Mouse (Mus musculus) C2C12 (cell line): Measurements from ENCODE around the gene Olfr1357. TPM values are rescaled to one million over a fixed set of nuclear protein-coding genes. Genes with fewer than 3 reads are reported as not detected.

Experiments used
- H3K27me3 ChIP-seq: one replicate; pipeline ENCODE4 v1.6.1; 2011; ENCODE audit not compliant: control insufficient read depth, insufficient read depth, insufficient read length
- H3K36me3 ChIP-seq: one replicate; pipeline ENCODE4 v1.6.1; 2011; ENCODE audit not compliant: control insufficient read depth, insufficient read depth
- H3K4me3 ChIP-seq: one replicate; pipeline ENCODE4 v1.5.1; 2011; ENCODE audit warnings: mild to moderate bottlenecking, control low read depth; ENCODE audit not compliant: poor library complexity, insufficient read depth, severe bottlenecking
- H3K79me2 ChIP-seq: one replicate; pipeline ENCODE4 v1.6.1; 2011; ENCODE audit not compliant: control insufficient read depth, insufficient read depth
- H3K79me3 ChIP-seq: one replicate; pipeline ENCODE4 v1.6.1; 2011; ENCODE audit warnings: low read depth, control low read depth
- H3ac ChIP-seq: one replicate; pipeline ENCODE3; 2011; ENCODE audit warnings: low read depth; ENCODE audit not compliant: control insufficient read depth, insufficient read length
- CEBPB ChIP-seq: IDR thresholded peaks from one replicate; pipeline ENCODE4 v1.6.1; 2011; ENCODE audit warnings: low read depth, mild to moderate bottlenecking, control low read depth, moderate library complexity
- CTCF ChIP-seq: IDR thresholded peaks from one replicate; pipeline ENCODE4 v1.5.1; 2011; ENCODE audit not compliant: control insufficient read depth, insufficient read depth, insufficient read length
- FOSL1 ChIP-seq: IDR thresholded peaks from one replicate; pipeline ENCODE4 v1.8.0; 2011; ENCODE audit warnings: mild to moderate bottlenecking, low read length; ENCODE audit not compliant: poor library complexity, insufficient read depth, severe bottlenecking
- MAX ChIP-seq: IDR thresholded peaks from one replicate; pipeline ENCODE4 v1.6.1; 2011; ENCODE audit warnings: mild to moderate bottlenecking, control low read depth
- MYOD1 ChIP-seq: IDR thresholded peaks from one replicate; pipeline ENCODE4 v1.6.1; 2011; ENCODE audit warnings: low read depth; ENCODE audit not compliant: control insufficient read depth, insufficient read length
- MYOG ChIP-seq: IDR thresholded peaks from one replicate; pipeline ENCODE4 v1.6.1; 2011; ENCODE audit not compliant: control insufficient read depth, insufficient read length; ENCODE audit errors: extremely low read depth
- USF1 ChIP-seq: IDR thresholded peaks from one replicate; pipeline ENCODE4 v1.6.1; 2011; ENCODE audit warnings: low read depth, mild to moderate bottlenecking, control low read depth, moderate library complexity
- polyA plus RNA-seq: library from polyadenylated mRNA; unstranded; fragments of >200 nt; fragmentation: generic; extraction: Trizol; gene quantifications from one replicate; pipeline ENCODE4 v1.2.1, GENCODE M21; 2012; ENCODE audit warnings: missing spikeins

Olfr1357 gene
- polyA plus RNA-seq, 1 experiment = not detected

DNA sequence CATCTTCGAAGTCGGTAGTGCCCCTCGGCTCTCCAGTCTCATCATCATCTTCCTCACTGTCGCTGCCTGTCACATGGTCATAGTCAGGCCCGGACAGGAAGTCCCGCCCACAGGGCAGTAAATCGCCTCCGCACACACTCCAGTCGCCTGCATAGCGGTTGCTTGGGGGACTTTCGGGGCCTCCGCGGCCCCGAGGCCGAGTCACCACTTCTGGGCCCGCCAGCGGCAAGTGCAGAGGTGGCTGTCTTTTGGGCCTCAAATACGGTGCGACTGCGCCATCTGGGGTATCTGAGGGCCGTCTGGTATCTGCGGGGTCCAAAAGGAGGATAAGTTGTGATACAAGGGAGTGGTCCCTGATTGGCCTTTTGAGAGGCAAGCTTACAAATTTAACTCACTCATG lies 32.3 kb downstream of the Olfr1357 start:
- Histone ChIP-seq H3K79me3 (peaks cover 8% of the 10 kb centered on the region), H3K27me3 (no peaks in the 10 kb centered on the region), H3K79me2 (peaks cover 22% of the 10 kb centered on the region), H3K36me3 (peaks cover 66% of the 10 kb centered on the region), H3K4me3 (no peak overlapping the region), H3ac (no peak overlapping the region)
- TF ChIP-seq CEBPB = no peak
- TF ChIP-seq FOSL1 = no peak
- TF ChIP-seq MYOG = no peak
- no peak for TF ChIP-seq USF1
- TF ChIP-seq MAX = no peak
- TF ChIP-seq CTCF = no peak
- TF ChIP-seq MYOD1 = no peak

DNA sequence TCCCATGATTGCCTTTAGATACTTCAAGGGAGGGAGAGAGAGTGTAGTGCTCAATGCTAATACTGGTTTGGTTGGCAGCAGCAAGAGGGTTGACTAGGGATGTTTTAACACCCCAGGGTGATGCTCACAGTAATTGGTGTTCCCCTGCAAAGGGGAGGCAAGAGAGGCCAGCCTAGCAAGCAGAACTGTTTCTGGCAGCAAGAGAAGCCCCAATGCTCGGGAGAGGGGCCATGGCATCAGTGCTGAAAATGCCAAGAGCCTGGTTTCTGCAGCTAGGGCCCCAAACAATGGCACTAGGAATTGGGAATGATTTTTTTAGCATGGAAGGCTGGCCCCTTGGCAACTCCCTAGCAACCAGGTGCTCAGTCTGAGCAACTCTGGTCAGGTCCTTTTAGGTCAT lies 32.9 kb downstream of the Olfr1357 start:
- Histone ChIP-seq H3ac (no peak overlapping the region), H3K36me3 (peaks cover 70% of the 10 kb centered on the region), H3K79me2 (peaks cover 16% of the 10 kb centered on the region), H3K79me3 (peaks cover 2% of the 10 kb centered on the region), H3K27me3 (no peaks in the 10 kb centered on the region), H3K4me3 (no peak overlapping the region)
- no peak for TF ChIP-seq FOSL1
- no peak for TF ChIP-seq USF1
- TF ChIP-seq CTCF = no peak
- TF ChIP-seq MYOG = no peak
- TF ChIP-seq MYOD1 = no peak
- no peak for TF ChIP-seq MAX

DNA sequence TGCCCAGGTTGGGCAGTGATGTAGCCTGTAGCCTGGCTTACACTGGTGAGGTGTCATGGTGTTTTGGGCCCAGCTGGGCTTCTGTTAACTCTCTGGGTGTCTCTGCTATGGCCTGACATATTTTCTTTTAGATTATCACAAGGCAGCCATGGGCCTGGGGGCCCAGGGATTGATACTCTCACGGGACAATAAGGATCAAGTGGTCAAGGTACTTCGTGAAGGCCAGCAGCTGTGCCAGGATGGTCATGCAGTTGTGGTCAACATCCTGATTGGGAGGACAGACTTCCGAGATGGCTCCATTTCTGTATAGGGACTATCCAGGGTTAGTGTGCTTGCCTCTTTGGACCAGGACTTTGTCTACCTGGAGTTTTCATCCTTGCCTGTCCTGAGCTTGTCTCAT lies 33.9 kb downstream of the Olfr1357 start:
- peaks cover 5% of the 10 kb centered on the region for H3K79me2 ChIP-seq
- H3K4me3 ChIP-seq = no peak overlapping the region
- H3ac ChIP-seq = no peak overlapping the region
- H3K36me3 ChIP-seq = peaks cover 67% of the 10 kb centered on the region
- TF ChIP-seq USF1 (no peak), CEBPB (no peak), MAX (no peak), MYOG (no peak)
- no peaks in the 10 kb centered on the region for H3K79me3 ChIP-seq
- H3K27me3 ChIP-seq = no peaks in the 10 kb centered on the region

DNA sequence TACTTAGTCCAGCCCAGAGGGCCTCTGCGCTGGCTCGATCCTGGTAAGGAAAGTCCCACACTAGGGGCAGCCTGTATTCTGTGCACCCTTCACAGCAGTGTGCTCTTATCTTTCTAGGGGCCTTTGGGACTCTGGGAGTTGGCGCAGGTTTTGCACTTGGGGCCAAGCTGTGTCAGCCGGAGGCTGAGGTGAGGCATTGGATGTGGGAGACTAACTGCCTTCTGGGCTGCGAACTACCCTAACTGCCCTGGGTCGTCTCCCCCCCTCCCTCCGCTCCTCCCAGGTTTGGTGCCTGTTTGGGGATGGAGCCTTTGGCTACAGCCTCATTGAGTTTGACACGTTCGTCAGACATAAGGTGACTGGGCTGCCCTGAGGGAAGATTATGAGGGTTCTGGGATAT lies 34.5 kb downstream of the Olfr1357 start:
- H3ac ChIP-seq = no peak overlapping the region
- H3K79me2 ChIP-seq = no peaks in the 10 kb centered on the region
- peaks cover 61% of the 10 kb centered on the region for H3K36me3 ChIP-seq
- H3K27me3 ChIP-seq = no peaks in the 10 kb centered on the region
- H3K4me3 ChIP-seq = no peak overlapping the region
- no peak for TF ChIP-seq CTCF
- TF ChIP-seq FOSL1 = no peak
- TF ChIP-seq MAX = no peak
- no peak for TF ChIP-seq MYOG
- no peak for TF ChIP-seq CEBPB
- TF ChIP-seq USF1 = no peak
- no peak for TF ChIP-seq MYOD1
- no peaks in the 10 kb centered on the region for H3K79me3 ChIP-seq

DNA sequence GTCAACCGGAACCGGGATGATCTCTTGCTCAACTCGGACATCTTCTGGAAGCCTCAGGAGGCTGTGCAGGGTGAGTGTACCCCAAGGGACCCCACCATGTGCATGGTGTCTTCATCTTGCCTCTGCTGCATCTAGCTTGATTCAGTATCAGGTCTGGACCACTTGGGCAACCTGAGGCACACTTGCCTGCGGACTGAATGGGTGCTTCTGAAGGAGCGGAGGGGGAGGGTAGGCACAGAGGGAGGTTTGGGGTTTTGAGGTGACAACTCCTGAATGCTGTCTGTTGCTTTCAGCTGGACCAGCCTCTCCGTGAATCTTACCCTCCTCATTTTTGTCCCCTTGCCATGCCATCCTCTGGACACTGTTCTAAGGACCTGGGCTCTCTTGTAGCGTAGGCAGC lies 36.8 kb downstream of the Olfr1357 start:
- H3K79me3 ChIP-seq = no peaks in the 10 kb centered on the region
- H3K79me2 ChIP-seq = no peaks in the 10 kb centered on the region
- TF ChIP-seq CEBPB = no peak
- no peak for TF ChIP-seq FOSL1
- TF ChIP-seq MAX = no peak
- no peak for TF ChIP-seq CTCF
- TF ChIP-seq MYOD1 = no peak
- TF ChIP-seq MYOG = no peak
- TF ChIP-seq USF1 = no peak
- no peak overlapping the region for H3K4me3 ChIP-seq
- no peak overlapping the region for H3ac ChIP-seq
- H3K36me3 ChIP-seq = peaks cover 43% of the 10 kb centered on the region
- H3K27me3 ChIP-seq = no peaks in the 10 kb centered on the region

DNA sequence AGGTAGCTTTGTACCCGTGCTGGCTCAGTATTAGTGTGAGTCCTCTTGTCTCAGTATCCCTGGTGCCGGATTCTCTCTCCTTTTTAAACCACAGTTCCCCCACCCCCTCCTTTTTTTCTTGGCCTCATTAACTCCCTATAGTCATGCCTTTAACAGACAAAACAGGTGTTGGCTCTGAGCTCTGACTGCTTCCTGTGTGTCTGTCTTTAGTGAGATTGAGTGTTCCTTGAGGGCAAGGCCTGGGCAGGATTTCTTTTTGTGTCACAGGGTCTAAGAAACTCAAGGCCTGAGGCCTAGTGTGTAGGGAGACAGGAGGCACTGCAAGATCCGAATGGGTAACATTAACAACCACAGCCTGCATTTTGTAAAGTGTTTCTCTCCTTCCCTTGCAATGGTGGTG lies 39.7 kb downstream of the Olfr1357 start:
- H3K4me3 ChIP-seq = no peak overlapping the region
- H3K27me3 ChIP-seq = no peaks in the 10 kb centered on the region
- H3K79me3 ChIP-seq = no peaks in the 10 kb centered on the region
- peaks cover 16% of the 10 kb centered on the region for H3K36me3 ChIP-seq
- no peak overlapping the region for H3ac ChIP-seq
- TF ChIP-seq MYOG (no peak), CEBPB (no peak), FOSL1 (no peak), CTCF (no peak), USF1 (no peak), MYOD1 (no peak), MAX (no peak)
- H3K79me2 ChIP-seq = no peaks in the 10 kb centered on the region
